Mouse (Mus musculus) liver, adult 2 months (tissue): ENCODE data around the gene Zfp62.

Source experiments
- CTCF ChIP-seq: fragments of 200-500 bp; IDR thresholded peaks from 2 replicates; pipeline ENCODE4 v1.5.1; 2011; ENCODE audit warnings: low read depth, low read length, control low read depth
- POLR2A ChIP-seq: fragments of 200-500 bp; IDR thresholded peaks from 2 replicates; pipeline ENCODE4 v1.6.1; 2011; ENCODE audit warnings: low read length, control low read depth; ENCODE audit not compliant: insufficient read depth; ENCODE audit errors: extremely low read depth

DNA sequence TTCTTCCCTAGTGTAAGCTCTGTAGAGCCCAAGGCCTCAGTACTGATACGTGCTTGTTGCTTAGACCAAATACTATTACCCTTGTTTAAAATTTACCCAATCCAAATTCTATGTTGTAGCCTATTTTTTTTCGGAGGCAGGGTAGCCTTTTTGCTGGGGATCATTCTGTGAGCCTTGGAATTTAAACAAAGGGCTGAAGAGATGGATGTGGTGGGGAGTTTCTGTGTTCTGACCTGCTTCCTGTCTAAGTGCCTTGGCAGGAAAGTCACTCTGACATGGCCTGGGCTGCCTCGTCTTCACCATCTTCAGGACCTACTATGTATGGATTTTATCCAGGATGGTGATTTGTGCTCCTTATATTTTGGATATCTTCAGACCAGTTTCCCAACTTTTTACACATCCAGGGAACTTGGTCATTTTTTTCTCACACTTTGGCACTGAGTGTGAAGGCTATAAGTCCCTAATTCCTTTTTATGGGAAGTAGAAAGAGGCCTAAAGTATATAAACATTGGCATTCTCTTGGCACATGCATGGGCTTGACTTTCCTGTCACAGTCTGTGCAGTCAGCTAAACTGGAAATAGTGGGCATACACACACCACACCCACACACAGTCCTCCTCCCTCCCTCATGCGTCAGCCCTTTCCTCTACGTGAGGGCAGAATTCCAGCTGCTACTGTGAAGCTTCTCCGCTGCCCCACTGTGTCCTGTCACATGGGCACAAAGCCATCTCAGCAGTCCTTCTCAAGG lies 45.3 kb downstream of the Zfp62 start:
- TF ChIP-seq CTCF (no peak), POLR2A (no peak)
